Mouse (Mus musculus): ENCODE results near the gene Dpf1. TPM values are rescaled to one million over a fixed set of nuclear protein-coding genes. Genes with fewer than 3 reads are reported as not detected.

Gene Dpf1
- polyA plus RNA-seq, 1 experiment from 2014 or later, result 167 TPM

- Histone ChIP-seq H3K9ac (ENCODE audit: low read length) (peak overlapping the region; percentile 49; the same call in 1 of the 2 replicates), H3K36me3 (ENCODE audit: control insufficient read depth, insufficient read depth, low read length) (peaks cover 32% of the 10 kb centered on the region), H3K4me3 (ENCODE audit: low read depth, low read length) (no peak overlapping the region), H3K27me3 (replicated peaks; ENCODE audit: control insufficient read depth, insufficient read depth, low read length) (no peaks in the 10 kb centered on the region), H3K4me2 (ENCODE audit: low read length) (peak overlapping the region; percentile 40), H3K4me1 (ENCODE audit: control insufficient read depth, insufficient read depth, low read length) (peaks cover 50% of the 10 kb centered on the region), H3K27ac (ENCODE audit: low read depth, low read length) (peak overlapping the region; percentile 96), H3K9me3 (replicated peaks; ENCODE audit: control insufficient read depth, low read length) (no peaks in the 10 kb centered on the region)
- no peak for ATAC-seq
- DNase-seq (ENCODE audit: low spot score), result peak; percentile 49
- WGBS, result 7% methylated on average over 19 of the region's 19 CpGs
These were observed 15.9 kb downstream of the Dpf1 start for GRCm38 (mm10) chr7:29319337-29320307.

GRCm38 (mm10) chr7:29327087-29327486, 23.3 kb downstream of the Dpf1 start:
- ATAC-seq (no peak), DNase-seq (ENCODE audit: low spot score) (no peak)
- Histone ChIP-seq H3K9me3 (replicated peaks; ENCODE audit: control insufficient read depth, low read length) (no peaks in the 10 kb centered on the region), H3K36me3 (ENCODE audit: control insufficient read depth, insufficient read depth, low read length) (peaks cover 55% of the 10 kb centered on the region), H3K4me1 (ENCODE audit: control insufficient read depth, insufficient read depth, low read length) (no peaks in the 10 kb centered on the region), H3K27ac (ENCODE audit: low read depth, low read length) (no peak overlapping the region), H3K27me3 (replicated peaks; ENCODE audit: control insufficient read depth, insufficient read depth, low read length) (no peaks in the 10 kb centered on the region), H3K9ac (ENCODE audit: low read length) (no peak overlapping the region), H3K4me3 (ENCODE audit: low read depth, low read length) (no peak overlapping the region), H3K4me2 (ENCODE audit: low read length) (no peak overlapping the region)
- WGBS, result 90% methylated on average over 6 of the region's 6 CpGs

- 91% methylated on average over 16 of the region's 16 CpGs for WGBS
These were observed 25.2 kb downstream of the Dpf1 start for GRCm38 (mm10) chr7:29328984-29329383.

GRCm38 (mm10) chr7:29334156-29334555, 30.4 kb downstream of the Dpf1 start:
- Histone ChIP-seq H3K4me3 (ENCODE audit: low read depth, low read length) (no peak overlapping the region), H3K27me3 (replicated peaks; ENCODE audit: control insufficient read depth, insufficient read depth, low read length) (no peaks in the 10 kb centered on the region), H3K4me2 (ENCODE audit: low read length) (no peak overlapping the region), H3K36me3 (ENCODE audit: control insufficient read depth, insufficient read depth, low read length) (peaks cover 27% of the 10 kb centered on the region), H3K9ac (ENCODE audit: low read length) (no peak overlapping the region), H3K27ac (ENCODE audit: low read depth, low read length) (no peak overlapping the region), H3K4me1 (ENCODE audit: control insufficient read depth, insufficient read depth, low read length) (no peaks in the 10 kb centered on the region), H3K9me3 (replicated peaks; ENCODE audit: control insufficient read depth, low read length) (no peaks in the 10 kb centered on the region)
- no peak for DNase-seq (ENCODE audit: low spot score)
- 40% methylated on average over 7 of the region's 7 CpGs for WGBS
- ATAC-seq, result no peak

More at GRCm38 (mm10) chr7:29328984-29329383, 25.2 kb downstream of the Dpf1 start:
- no peak for ATAC-seq
- no peak overlapping the region for H3K4me3 ChIP-seq (ENCODE audit: low read depth, low read length)
- H3K27ac ChIP-seq (ENCODE audit: low read depth, low read length), result no peak overlapping the region
- H3K27me3 ChIP-seq (replicated peaks; ENCODE audit: control insufficient read depth, insufficient read depth, low read length), result no peaks in the 10 kb centered on the region
- no peaks in the 10 kb centered on the region for H3K4me1 ChIP-seq (ENCODE audit: control insufficient read depth, insufficient read depth, low read length)
- no peaks in the 10 kb centered on the region for H3K9me3 ChIP-seq (replicated peaks; ENCODE audit: control insufficient read depth, low read length)
- H3K36me3 ChIP-seq (ENCODE audit: control insufficient read depth, insufficient read depth, low read length), result peaks cover 52% of the 10 kb centered on the region
- no peak for DNase-seq (ENCODE audit: low spot score)
- no peak overlapping the region for H3K9ac ChIP-seq (ENCODE audit: low read length)
- no peak overlapping the region for H3K4me2 ChIP-seq (ENCODE audit: low read length)

GRCm38 (mm10) chr7:29335276-29335675, 31.5 kb downstream of the Dpf1 start:
- Histone ChIP-seq H3K4me1 (ENCODE audit: control insufficient read depth, insufficient read depth, low read length) (no peaks in the 10 kb centered on the region), H3K9ac (ENCODE audit: low read length) (no peak overlapping the region), H3K4me2 (ENCODE audit: low read length) (no peak overlapping the region), H3K9me3 (replicated peaks; ENCODE audit: control insufficient read depth, low read length) (no peaks in the 10 kb centered on the region), H3K36me3 (ENCODE audit: control insufficient read depth, insufficient read depth, low read length) (peaks cover 18% of the 10 kb centered on the region), H3K27ac (ENCODE audit: low read depth, low read length) (no peak overlapping the region), H3K4me3 (ENCODE audit: low read depth, low read length) (no peak overlapping the region), H3K27me3 (replicated peaks; ENCODE audit: control insufficient read depth, insufficient read depth, low read length) (no peaks in the 10 kb centered on the region)
- DNase-seq (ENCODE audit: low spot score) (no peak), ATAC-seq (no peak)

GRCm38 (mm10) chr7:29335841-29336671, 32.3 kb downstream of the Dpf1 start:
- H3K4me2 ChIP-seq (ENCODE audit: low read length), result no peak overlapping the region
- no peak overlapping the region for H3K4me3 ChIP-seq (ENCODE audit: low read depth, low read length)
- WGBS, result 88% methylated on average over 6 of the region's 6 CpGs
- no peaks in the 10 kb centered on the region for H3K27me3 ChIP-seq (replicated peaks; ENCODE audit: control insufficient read depth, insufficient read depth, low read length)
- no peak overlapping the region for H3K27ac ChIP-seq (ENCODE audit: low read depth, low read length)
- H3K9ac ChIP-seq (ENCODE audit: low read length), result no peak overlapping the region
- H3K36me3 ChIP-seq (ENCODE audit: control insufficient read depth, insufficient read depth, low read length), result peaks cover 11% of the 10 kb centered on the region
- ATAC-seq (no peak), DNase-seq (ENCODE audit: low spot score) (no peak)
- no peaks in the 10 kb centered on the region for H3K9me3 ChIP-seq (replicated peaks; ENCODE audit: control insufficient read depth, low read length)
- H3K4me1 ChIP-seq (ENCODE audit: control insufficient read depth, insufficient read depth, low read length), result no peaks in the 10 kb centered on the region

GRCm38 (mm10) chr7:29336795-29337319, 33.1 kb downstream of the Dpf1 start:
- WGBS, result 69% methylated on average over 9 of the region's 9 CpGs
- ATAC-seq (no peak), DNase-seq (ENCODE audit: low spot score) (no peak)
- H3K9me3 ChIP-seq (replicated peaks; ENCODE audit: control insufficient read depth, low read length), result no peaks in the 10 kb centered on the region
- no peak overlapping the region for H3K4me3 ChIP-seq (ENCODE audit: low read depth, low read length)
- no peaks in the 10 kb centered on the region for H3K27me3 ChIP-seq (replicated peaks; ENCODE audit: control insufficient read depth, insufficient read depth, low read length)
- H3K9ac ChIP-seq (ENCODE audit: low read length), result no peak overlapping the region
- H3K36me3 ChIP-seq (ENCODE audit: control insufficient read depth, insufficient read depth, low read length), result peaks cover 5% of the 10 kb centered on the region; the same call in 1 of the 2 replicates
- H3K4me1 ChIP-seq (ENCODE audit: control insufficient read depth, insufficient read depth, low read length), result peaks cover 3% of the 10 kb centered on the region; the same call in 1 of the 2 replicates
- H3K4me2 ChIP-seq (ENCODE audit: low read length), result no peak overlapping the region
- H3K27ac ChIP-seq (ENCODE audit: low read depth, low read length), result no peak overlapping the region

- Histone ChIP-seq H3K4me1 (ENCODE audit: control insufficient read depth, insufficient read depth, low read length) (peaks cover 10% of the 10 kb centered on the region), H3K27ac (ENCODE audit: low read depth, low read length) (no peak overlapping the region), H3K27me3 (replicated peaks; ENCODE audit: control insufficient read depth, insufficient read depth, low read length) (no peaks in the 10 kb centered on the region), H3K4me2 (ENCODE audit: low read length) (no peak overlapping the region), H3K4me3 (ENCODE audit: low read depth, low read length) (no peak overlapping the region), H3K36me3 (ENCODE audit: control insufficient read depth, insufficient read depth, low read length) (peaks cover 5% of the 10 kb centered on the region; the same call in 1 of the 2 replicates), H3K9ac (ENCODE audit: low read length) (no peak overlapping the region), H3K9me3 (replicated peaks; ENCODE audit: control insufficient read depth, low read length) (no peaks in the 10 kb centered on the region)
- WGBS, result 61% methylated on average over 2 of the region's 2 CpGs
- DNase-seq (ENCODE audit: low spot score), result no peak
- no peak for ATAC-seq
These were observed 34.0 kb downstream of the Dpf1 start for GRCm38 (mm10) chr7:29337766-29338165.

Measured in forebrain, embryonic 14.5 days (tissue).